Mouse (Mus musculus): ENCODE results near the gene Pcdh9.

Pcdh9 gene

GRCm38 (mm10) chr14:93817591-93817990 lies 72.9 kb downstream of the Pcdh9 start:
- peak in 1 of 2 experiments; percentile 38 for DNase-seq (ENCODE audit: inconsistent age in 2 of 2, low spot score in 1 of 2)

GRCm38 (mm10) chr14:93794530-93794929 lies 95.9 kb downstream of the Pcdh9 start:
- DNase-seq (ENCODE audit: inconsistent age in 2 of 2, low spot score in 1 of 2), result no peak

GRCm38 (mm10) chr14:93786234-93786633 lies 104.2 kb downstream of the Pcdh9 start:
- DNase-seq (ENCODE audit: inconsistent age in 2 of 2, low spot score in 1 of 2), result no peak

- DNase-seq (ENCODE audit: inconsistent age in 2 of 2, low spot score in 1 of 2), result no peak
Measured at GRCm38 (mm10) chr14:93785031-93785430, 105.4 kb downstream of the Pcdh9 start.

- DNase-seq (ENCODE audit: inconsistent age in 2 of 2, low spot score in 1 of 2), result no peak
Measured at GRCm38 (mm10) chr14:93762855-93763254, 127.6 kb downstream of the Pcdh9 start.

- DNase-seq (ENCODE audit: inconsistent age in 2 of 2, low spot score in 1 of 2), result peak in 1 of 2 experiments; percentile 15
Measured at GRCm38 (mm10) chr14:93734077-93734673, 156.3 kb downstream of the Pcdh9 start.

GRCm38 (mm10) chr14:93725798-93726197 lies 164.7 kb downstream of the Pcdh9 start:
- no peak for DNase-seq (ENCODE audit: inconsistent age in 2 of 2, low spot score in 1 of 2)

- no peak for DNase-seq (ENCODE audit: inconsistent age in 2 of 2, low spot score in 1 of 2)
Measured at GRCm38 (mm10) chr14:93719208-93719607, 171.3 kb downstream of the Pcdh9 start.

- no peak for DNase-seq (ENCODE audit: inconsistent age in 2 of 2, low spot score in 1 of 2)
Measured at GRCm38 (mm10) chr14:93713250-93713935, 177.1 kb downstream of the Pcdh9 start.

GRCm38 (mm10) chr14:93708651-93709050 lies 181.8 kb downstream of the Pcdh9 start:
- DNase-seq (ENCODE audit: inconsistent age in 2 of 2, low spot score in 1 of 2), result no peak

- no peak for DNase-seq (ENCODE audit: inconsistent age in 2 of 2, low spot score in 1 of 2)
Measured at GRCm38 (mm10) chr14:93701385-93702101, 188.9 kb downstream of the Pcdh9 start.

GRCm38 (mm10) chr14:93700916-93701315 lies 189.6 kb downstream of the Pcdh9 start:
- DNase-seq (ENCODE audit: inconsistent age in 2 of 2, low spot score in 1 of 2), result no peak

- no peak for DNase-seq (ENCODE audit: inconsistent age in 2 of 2, low spot score in 1 of 2)
Measured at GRCm38 (mm10) chr14:93684641-93685040, 205.8 kb downstream of the Pcdh9 start.

GRCm38 (mm10) chr14:93675273-93676068 lies 215.0 kb downstream of the Pcdh9 start:
- no peak for DNase-seq (ENCODE audit: inconsistent age in 2 of 2, low spot score in 1 of 2)

GRCm38 (mm10) chr14:93653986-93654757 lies 236.3 kb downstream of the Pcdh9 start:
- DNase-seq (ENCODE audit: inconsistent age in 2 of 2, low spot score in 1 of 2), result no peak

GRCm38 (mm10) chr14:93627241-93627640 lies 263.2 kb downstream of the Pcdh9 start:
- DNase-seq (ENCODE audit: inconsistent age in 2 of 2, low spot score in 1 of 2), result no peak

GRCm38 (mm10) chr14:93624144-93624543 lies 266.3 kb downstream of the Pcdh9 start:
- DNase-seq (ENCODE audit: inconsistent age in 2 of 2, low spot score in 1 of 2), result no peak

GRCm38 (mm10) chr14:93621211-93621610 lies 269.3 kb downstream of the Pcdh9 start:
- DNase-seq (ENCODE audit: inconsistent age in 2 of 2, low spot score in 1 of 2), result no peak

- DNase-seq (ENCODE audit: inconsistent age in 2 of 2, low spot score in 1 of 2), result no peak
Measured at GRCm38 (mm10) chr14:93607546-93607945, 282.9 kb downstream of the Pcdh9 start.

GRCm38 (mm10) chr14:93599997-93600396 lies 290.5 kb downstream of the Pcdh9 start:
- no peak for DNase-seq (ENCODE audit: inconsistent age in 2 of 2, low spot score in 1 of 2)
